Mouse (Mus musculus) left cerebral cortex, adult 18-20 months (tissue): ENCODE results near the gene Kcnma1. TPM values are rescaled to one million over a fixed set of nuclear protein-coding genes. Genes with fewer than 3 reads are reported as not detected.

Experiments
- DNase-seq, 2 experiments: peaks; one replicate each; pipeline ENCODE4 v3.0.0; 2021 to 2022; ENCODE audit warnings: low spot score in 2 of 2, mixed read lengths in 1 of 2
- total RNA-seq, 2 experiments: library from RNA; stranded (reverse); gene quantifications; 2 replicates each; pipeline ENCODE4 v1.2.3; 2021

Kcnma1 gene
- total RNA-seq, 2 experiments from 2014 or later = 160 to 172 TPM

GRCm38 (mm10) chr14:23705647-23706046, 308.6 kb downstream of the Kcnma1 start:
- DNase-seq = peak in 1 of 2 experiments; percentile 28

- no peak for DNase-seq
These were observed 310.0 kb downstream of the Kcnma1 start for GRCm38 (mm10) chr14:23704303-23704702.

- no peak for DNase-seq
These were observed 317.9 kb downstream of the Kcnma1 start for GRCm38 (mm10) chr14:23696341-23696740.

DNA sequence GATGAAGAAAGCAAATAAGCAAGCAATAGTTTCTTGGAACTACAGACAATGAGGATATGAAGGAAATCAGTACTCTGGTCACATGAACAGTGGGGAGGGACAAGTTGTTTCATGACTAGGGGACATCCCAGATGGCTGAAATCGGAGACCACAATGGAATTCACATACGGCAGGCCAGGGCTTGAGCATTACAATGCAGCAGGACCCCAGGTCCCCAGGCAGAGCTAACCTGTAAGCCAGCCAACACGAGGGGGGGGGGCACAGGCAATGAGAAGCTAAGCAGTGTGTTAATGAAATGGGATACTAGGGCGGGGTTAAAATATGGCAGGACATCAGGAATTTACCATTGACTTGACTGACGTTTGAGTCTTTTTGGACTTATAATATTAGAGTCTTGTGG, 324.6 kb downstream of the Kcnma1 start:
- no peak for DNase-seq

GRCm38 (mm10) chr14:23688513-23688912, 325.8 kb downstream of the Kcnma1 start:
- no peak for DNase-seq

GRCm38 (mm10) chr14:23684463-23685066, 329.7 kb downstream of the Kcnma1 start:
- no peak for DNase-seq

DNA sequence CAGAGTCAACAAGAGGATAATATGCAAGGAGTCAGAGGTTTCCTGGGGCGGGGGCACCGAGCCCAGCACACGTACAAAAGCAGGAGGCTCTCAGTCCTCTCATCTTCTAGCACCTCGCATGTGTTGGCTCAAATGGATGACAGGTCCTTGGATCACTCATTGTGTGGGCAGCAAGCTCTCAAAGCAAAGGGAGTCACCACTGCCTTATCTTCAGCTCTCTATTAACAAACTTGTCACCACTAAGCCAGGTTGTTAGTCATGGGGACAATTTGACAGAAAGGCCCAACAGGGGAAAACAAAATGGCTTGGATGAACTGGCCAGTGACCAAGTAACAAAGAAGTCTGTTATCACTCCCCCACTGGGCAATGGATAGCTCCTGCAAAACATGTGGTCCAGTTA, 331.5 kb downstream of the Kcnma1 start:
- DNase-seq = no peak

DNA sequence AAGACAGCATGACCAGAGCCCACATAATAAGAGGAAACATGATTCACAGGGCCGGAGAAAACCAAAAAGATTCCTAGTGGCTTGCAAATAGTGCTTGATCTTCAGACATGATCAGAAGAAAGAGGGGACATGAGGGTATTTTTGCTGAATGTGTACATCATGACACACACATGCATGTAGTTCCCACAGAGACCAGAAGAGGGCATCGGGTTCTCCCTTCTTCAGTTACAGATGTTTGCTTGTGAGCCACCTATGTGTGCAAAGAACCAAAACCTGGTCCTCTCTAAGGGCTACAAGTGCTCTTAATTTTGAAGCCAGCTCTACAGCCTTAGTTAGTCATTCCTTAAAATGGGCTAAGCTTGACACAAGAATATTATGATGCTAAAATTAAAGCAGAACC, 334.9 kb downstream of the Kcnma1 start:
- peak in 1 of 2 experiments; percentile 21 for DNase-seq

GRCm38 (mm10) chr14:23666420-23666819, 347.9 kb downstream of the Kcnma1 start:
- peak; percentile 47 to 49 for DNase-seq

- peak in 1 of 2 experiments; percentile 20 for DNase-seq
These were observed 362.6 kb downstream of the Kcnma1 start for GRCm38 (mm10) chr14:23651682-23652081.

- no peak for DNase-seq
These were observed 364.2 kb downstream of the Kcnma1 start for GRCm38 (mm10) chr14:23650126-23650525.

- peak; percentile 27 to 43 for DNase-seq
These were observed 368.8 kb downstream of the Kcnma1 start for GRCm38 (mm10) chr14:23645361-23646063.

GRCm38 (mm10) chr14:23643162-23643561, 371.1 kb downstream of the Kcnma1 start:
- no peak for DNase-seq

DNA sequence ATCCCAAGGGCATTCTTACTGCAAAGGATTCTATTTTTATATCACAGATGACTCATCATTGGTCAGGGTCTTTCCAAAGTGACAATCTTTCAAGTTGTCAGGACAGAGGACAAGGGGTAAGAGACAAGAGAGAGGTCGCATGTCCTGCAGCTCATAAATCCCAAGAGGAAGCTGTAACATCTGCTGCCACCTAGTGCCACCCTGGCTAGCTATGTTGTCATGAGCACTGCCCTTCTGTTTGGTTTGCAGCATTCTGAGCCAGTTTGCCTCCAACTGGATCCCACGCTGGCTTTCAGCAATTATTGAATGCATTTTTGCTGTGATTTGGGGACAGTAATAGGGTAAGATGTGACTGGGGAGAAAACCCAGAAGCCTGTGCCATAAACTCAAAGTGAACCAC, 373.6 kb downstream of the Kcnma1 start:
- peak; percentile 25 to 47 for DNase-seq

DNA sequence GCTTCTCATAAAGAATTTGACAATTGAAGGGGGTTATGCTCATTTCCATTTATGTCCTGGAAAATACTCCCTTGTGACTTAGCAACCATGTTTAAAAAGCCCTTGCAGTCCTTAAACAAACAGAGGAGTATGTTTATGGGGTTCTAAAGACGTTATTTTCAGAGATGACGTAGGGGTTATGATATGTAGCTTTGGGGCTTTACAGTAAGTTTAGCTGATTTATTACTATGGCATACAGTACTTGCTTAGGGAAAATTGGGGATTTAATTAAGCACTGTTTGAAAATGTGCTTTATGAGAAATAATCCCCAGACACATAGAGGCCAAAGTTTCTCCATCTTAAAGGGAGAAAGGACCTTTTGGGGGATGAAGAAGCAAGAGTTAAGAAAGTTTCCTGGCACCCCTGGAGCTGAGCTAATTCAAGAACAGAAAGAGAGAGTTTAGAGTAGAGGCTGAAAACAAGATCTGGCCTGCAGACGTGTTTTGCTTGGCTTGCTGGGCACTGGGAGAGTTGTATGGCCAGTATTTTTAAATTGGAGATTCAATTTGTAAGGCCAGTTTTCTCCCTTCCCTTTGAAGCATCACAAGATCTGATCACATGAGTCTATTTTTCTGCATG, 376.1 kb downstream of the Kcnma1 start:
- DNase-seq = no peak

DNA sequence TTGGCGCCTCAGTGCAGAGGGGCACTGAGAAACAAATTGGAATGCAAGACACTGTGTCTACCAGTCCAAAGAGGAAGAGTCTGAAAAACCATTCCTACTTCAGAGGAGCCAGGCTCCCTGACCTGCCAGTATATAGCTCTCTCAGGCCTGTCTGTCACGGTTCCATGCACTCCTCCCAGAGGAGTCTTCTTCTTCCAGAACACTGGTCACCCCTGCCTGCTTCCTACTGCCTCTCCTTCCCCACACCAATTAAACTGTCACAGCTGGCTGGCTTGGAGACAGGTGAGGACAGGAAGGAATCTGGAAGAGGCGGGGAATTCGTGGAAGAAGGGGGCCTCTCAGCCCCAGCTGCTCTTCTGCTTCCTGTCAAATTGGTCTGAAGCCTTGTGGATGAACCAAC, 378.4 kb downstream of the Kcnma1 start:
- no peak for DNase-seq

DNA sequence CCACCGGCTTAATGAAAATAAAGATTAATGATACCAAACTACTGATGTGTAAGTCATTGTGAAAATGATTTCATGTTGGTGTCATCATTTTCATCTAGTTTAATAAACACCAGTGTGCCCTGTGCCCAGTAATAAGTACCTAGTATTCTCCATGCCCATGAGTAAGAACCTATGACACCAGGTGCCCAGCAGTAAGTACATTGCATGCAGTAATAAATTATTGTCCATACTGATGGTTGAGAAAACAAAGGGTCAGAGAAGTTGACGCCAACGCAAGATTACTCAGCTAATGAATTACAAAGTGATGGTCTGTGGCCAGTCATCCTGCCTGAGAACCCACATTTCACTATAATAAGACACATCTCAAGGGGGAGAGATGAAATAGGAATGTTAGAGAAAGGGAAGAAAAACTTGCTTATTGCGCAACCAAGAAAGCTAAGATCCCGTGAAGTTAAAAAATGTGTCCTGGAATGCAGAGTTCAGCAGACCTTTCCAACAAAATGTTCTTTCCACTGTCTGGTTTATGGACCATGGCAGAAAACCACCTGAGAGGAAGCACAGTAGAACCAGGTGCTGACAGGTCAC, 381.2 kb downstream of the Kcnma1 start:
- DNase-seq = no peak

GRCm38 (mm10) chr14:23626925-23627324, 387.4 kb downstream of the Kcnma1 start:
- no peak for DNase-seq

- DNase-seq = no peak
These were observed 388.2 kb downstream of the Kcnma1 start for GRCm38 (mm10) chr14:23626114-23626513.

DNA sequence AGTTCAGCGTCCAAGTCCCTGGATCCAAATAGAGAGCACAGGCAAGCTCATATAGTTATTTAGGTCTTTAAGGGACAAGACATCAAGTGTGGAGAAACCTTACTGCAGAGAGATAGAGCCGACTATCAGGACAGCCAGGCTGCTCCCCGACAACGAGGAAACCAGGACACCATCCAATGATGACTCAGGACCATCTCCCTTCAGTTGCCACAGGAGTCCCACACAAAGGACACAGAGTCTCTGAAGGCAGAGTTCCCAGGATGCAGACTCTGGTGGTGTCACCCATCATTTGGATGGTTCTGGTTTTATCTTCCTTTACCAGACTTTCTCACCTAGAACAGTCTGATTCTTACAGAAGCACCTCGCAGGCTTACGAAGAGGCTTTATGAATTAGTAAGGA, 388.9 kb downstream of the Kcnma1 start:
- peak in 1 of 2 experiments; percentile 54 for DNase-seq

GRCm38 (mm10) chr14:23624455-23624854, 389.8 kb downstream of the Kcnma1 start:
- no peak for DNase-seq

DNA sequence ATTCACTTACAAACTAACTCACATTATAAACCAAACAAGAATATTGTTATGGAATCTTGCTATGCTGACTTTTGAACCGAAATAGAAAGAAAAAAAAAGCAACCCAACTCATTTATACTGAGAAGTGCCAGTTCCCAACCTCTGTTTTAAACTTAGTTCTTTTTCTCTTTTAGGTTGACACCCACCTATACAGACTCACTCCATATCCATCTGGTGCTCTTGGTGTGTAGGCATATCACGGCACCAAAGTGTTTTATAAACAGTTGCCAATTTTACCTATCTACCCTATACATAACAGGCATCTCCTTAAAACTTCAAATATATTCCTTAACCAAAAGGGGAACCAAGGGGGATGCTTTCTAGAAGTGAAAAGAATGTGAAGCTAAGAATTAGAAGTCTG, 393.6 kb downstream of the Kcnma1 start:
- no peak for DNase-seq
